Mouse (Mus musculus): ENCODE measurements around the gene Tmcc3. TPM values are rescaled to one million over a fixed set of nuclear protein-coding genes. Genes with fewer than 3 reads are reported as not detected.

Gene Tmcc3
- polyA plus RNA-seq, 1 experiment = 0.01 TPM

DNA sequence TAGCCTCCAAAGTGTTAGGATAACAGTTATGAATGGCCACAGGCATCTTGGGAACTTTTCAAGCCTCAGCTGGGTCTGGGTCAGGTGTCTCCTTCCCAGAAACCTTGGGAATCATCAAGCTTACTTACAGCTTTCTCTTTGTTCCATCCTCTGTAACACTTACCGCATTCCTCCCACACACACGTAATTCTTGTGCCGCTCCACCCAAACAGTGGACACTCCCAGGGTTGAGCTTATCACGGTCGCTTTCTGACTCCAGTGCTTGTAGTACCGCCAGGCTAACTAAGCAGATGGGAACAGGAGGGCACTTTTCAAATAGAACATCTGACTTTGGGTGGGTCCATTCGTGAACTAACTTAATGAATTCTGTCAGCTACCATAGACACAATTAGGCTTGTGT, 249.6 kb downstream of the Tmcc3 start:
- H3K9me3 ChIP-seq (ENCODE audit: control insufficient read depth, low read length) = no peaks in the 10 kb centered on the region
- TF ChIP-seq TAL1 (IDR thresholded peaks at IDR 0.05; ENCODE audit: low read length) (no peak), GATA1 (IDR thresholded peaks at IDR 0.05; ENCODE audit: low read length) (no peak)
- H3K36me3 ChIP-seq (ENCODE audit: control insufficient read depth) = no peaks in the 10 kb centered on the region
- H3K4me1 ChIP-seq (ENCODE audit: control insufficient read depth) = peaks cover 15% of the 10 kb centered on the region
- no peak overlapping the region for H3K4me3 ChIP-seq (replicated peaks)
- no peaks in the 10 kb centered on the region for H3K27me3 ChIP-seq (ENCODE audit: control insufficient read depth)

GRCm38 (mm10) chr10:94562188-94562587, 250.4 kb downstream of the Tmcc3 start:
- Histone ChIP-seq H3K27me3 (ENCODE audit: control insufficient read depth) (no peaks in the 10 kb centered on the region), H3K4me3 (replicated peaks) (no peak overlapping the region), H3K4me1 (ENCODE audit: control insufficient read depth) (peaks cover 17% of the 10 kb centered on the region), H3K36me3 (ENCODE audit: control insufficient read depth) (no peaks in the 10 kb centered on the region), H3K9me3 (ENCODE audit: control insufficient read depth, low read length) (no peaks in the 10 kb centered on the region)
- TF ChIP-seq GATA1 (IDR thresholded peaks at IDR 0.05; ENCODE audit: low read length) (no peak), TAL1 (IDR thresholded peaks at IDR 0.05; ENCODE audit: low read length) (no peak)

- TF ChIP-seq TAL1 (IDR thresholded peaks at IDR 0.05; ENCODE audit: low read length) = no peak
- no peak for TF ChIP-seq GATA1 (IDR thresholded peaks at IDR 0.05; ENCODE audit: low read length)
- no peaks in the 10 kb centered on the region for H3K9me3 ChIP-seq (ENCODE audit: control insufficient read depth, low read length)
- H3K4me3 ChIP-seq (replicated peaks) = no peak overlapping the region
- H3K36me3 ChIP-seq (ENCODE audit: control insufficient read depth) = no peaks in the 10 kb centered on the region
- H3K27me3 ChIP-seq (ENCODE audit: control insufficient read depth) = no peaks in the 10 kb centered on the region
- peaks cover 19% of the 10 kb centered on the region for H3K4me1 ChIP-seq (ENCODE audit: control insufficient read depth)
Measured at GRCm38 (mm10) chr10:94562991-94563390, 251.2 kb downstream of the Tmcc3 start.

- Histone ChIP-seq H3K27me3 (ENCODE audit: control insufficient read depth) (no peaks in the 10 kb centered on the region), H3K4me3 (replicated peaks) (no peak overlapping the region), H3K36me3 (ENCODE audit: control insufficient read depth) (no peaks in the 10 kb centered on the region), H3K9me3 (ENCODE audit: control insufficient read depth, low read length) (no peaks in the 10 kb centered on the region), H3K4me1 (ENCODE audit: control insufficient read depth) (peaks cover 21% of the 10 kb centered on the region)
- no peak for TF ChIP-seq TAL1 (IDR thresholded peaks at IDR 0.05; ENCODE audit: low read length)
- TF ChIP-seq GATA1 (IDR thresholded peaks at IDR 0.05; ENCODE audit: low read length) = no peak
Measured at GRCm38 (mm10) chr10:94565410-94566221, 253.9 kb downstream of the Tmcc3 start.

GRCm38 (mm10) chr10:94566222-94566868, 254.6 kb downstream of the Tmcc3 start:
- no peaks in the 10 kb centered on the region for H3K36me3 ChIP-seq (ENCODE audit: control insufficient read depth)
- peaks cover 19% of the 10 kb centered on the region for H3K4me1 ChIP-seq (ENCODE audit: control insufficient read depth)
- no peaks in the 10 kb centered on the region for H3K27me3 ChIP-seq (ENCODE audit: control insufficient read depth)
- H3K4me3 ChIP-seq (replicated peaks) = no peak overlapping the region
- TF ChIP-seq GATA1 (IDR thresholded peaks at IDR 0.05; ENCODE audit: low read length) (no peak), TAL1 (IDR thresholded peaks at IDR 0.05; ENCODE audit: low read length) (no peak)
- H3K9me3 ChIP-seq (ENCODE audit: control insufficient read depth, low read length) = no peaks in the 10 kb centered on the region

- peaks cover 16% of the 10 kb centered on the region for H3K4me1 ChIP-seq (ENCODE audit: control insufficient read depth)
- H3K27me3 ChIP-seq (ENCODE audit: control insufficient read depth) = no peaks in the 10 kb centered on the region
- H3K36me3 ChIP-seq (ENCODE audit: control insufficient read depth) = no peaks in the 10 kb centered on the region
- no peak overlapping the region for H3K4me3 ChIP-seq (replicated peaks)
- TF ChIP-seq GATA1 (IDR thresholded peaks at IDR 0.05; ENCODE audit: low read length) = no peak
- TF ChIP-seq TAL1 (IDR thresholded peaks at IDR 0.05; ENCODE audit: low read length) = no peak
- H3K9me3 ChIP-seq (ENCODE audit: control insufficient read depth, low read length) = no peaks in the 10 kb centered on the region
Measured at GRCm38 (mm10) chr10:94567251-94567650, 255.5 kb downstream of the Tmcc3 start.

GRCm38 (mm10) chr10:94567915-94568314, 256.2 kb downstream of the Tmcc3 start:
- Histone ChIP-seq H3K4me1 (ENCODE audit: control insufficient read depth) (peaks cover 16% of the 10 kb centered on the region), H3K36me3 (ENCODE audit: control insufficient read depth) (no peaks in the 10 kb centered on the region), H3K4me3 (replicated peaks) (no peak overlapping the region), H3K27me3 (ENCODE audit: control insufficient read depth) (no peaks in the 10 kb centered on the region), H3K9me3 (ENCODE audit: control insufficient read depth, low read length) (no peaks in the 10 kb centered on the region)
- TF ChIP-seq GATA1 (IDR thresholded peaks at IDR 0.05; ENCODE audit: low read length) (no peak), TAL1 (IDR thresholded peaks at IDR 0.05; ENCODE audit: low read length) (no peak)

DNA sequence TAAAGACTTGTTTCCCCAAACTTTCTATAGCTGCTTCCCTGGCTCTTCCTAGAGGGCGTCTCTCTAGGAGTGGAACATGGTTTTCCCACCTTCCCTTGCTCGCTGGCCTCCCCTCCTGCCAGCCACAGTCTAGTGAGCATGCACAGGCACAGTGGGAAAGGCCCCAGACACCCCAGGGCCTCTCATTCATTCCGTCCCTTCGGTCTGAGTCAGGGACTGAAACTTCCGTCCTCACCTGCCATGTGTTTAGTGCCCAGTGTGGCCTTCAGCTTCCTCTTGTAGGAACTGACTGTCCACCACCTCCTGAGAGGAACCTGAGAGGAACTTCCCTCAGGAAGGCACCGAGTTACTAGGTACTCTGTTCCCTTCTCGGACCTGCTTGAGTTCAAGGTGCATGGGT, 257.1 kb downstream of the Tmcc3 start:
- Histone ChIP-seq H3K36me3 (ENCODE audit: control insufficient read depth) (no peaks in the 10 kb centered on the region), H3K4me3 (replicated peaks) (no peak overlapping the region), H3K27me3 (ENCODE audit: control insufficient read depth) (no peaks in the 10 kb centered on the region), H3K9me3 (ENCODE audit: control insufficient read depth, low read length) (no peaks in the 10 kb centered on the region), H3K4me1 (ENCODE audit: control insufficient read depth) (peaks cover 16% of the 10 kb centered on the region)
- no peak for TF ChIP-seq GATA1 (IDR thresholded peaks at IDR 0.05; ENCODE audit: low read length)
- TF ChIP-seq TAL1 (IDR thresholded peaks at IDR 0.05; ENCODE audit: low read length) = no peak

DNA sequence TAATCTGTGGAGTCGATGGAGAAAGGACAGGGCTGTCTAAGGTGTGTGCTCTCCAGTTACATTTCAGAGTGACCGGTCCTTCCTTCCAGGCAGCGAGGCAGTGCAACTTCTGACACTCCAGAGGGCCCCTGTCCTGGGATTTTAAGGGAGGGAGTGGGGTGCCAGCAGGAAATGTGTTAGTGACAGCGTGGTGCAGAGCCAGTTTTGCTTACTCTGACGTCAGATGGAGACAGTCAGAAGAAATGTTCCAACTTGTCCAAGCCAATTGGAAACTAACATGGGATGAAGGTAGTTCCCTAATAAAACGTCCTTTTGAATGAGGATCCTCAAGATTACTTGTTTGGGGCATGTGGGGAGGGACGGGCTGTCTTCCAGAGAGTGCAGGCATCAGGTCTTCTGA, 258.0 kb downstream of the Tmcc3 start:
- H3K36me3 ChIP-seq (ENCODE audit: control insufficient read depth) = no peaks in the 10 kb centered on the region
- peaks cover 22% of the 10 kb centered on the region for H3K4me1 ChIP-seq (ENCODE audit: control insufficient read depth)
- no peak overlapping the region for H3K4me3 ChIP-seq (replicated peaks)
- TF ChIP-seq GATA1 (IDR thresholded peaks at IDR 0.05; ENCODE audit: low read length) = no peak
- no peak for TF ChIP-seq TAL1 (IDR thresholded peaks at IDR 0.05; ENCODE audit: low read length)
- H3K27me3 ChIP-seq (ENCODE audit: control insufficient read depth) = no peaks in the 10 kb centered on the region
- H3K9me3 ChIP-seq (ENCODE audit: control insufficient read depth, low read length) = no peaks in the 10 kb centered on the region

Measured in erythroblast, embryonic 14.5 days (primary cell).